Mouse (Mus musculus) urinary bladder, postnatal 36 days (tissue): Measurements from ENCODE around the gene Kif1c.
"Not testable (repeated sequence)": the region's sequence is repeated elsewhere in the genome, so short reads cannot be mapped to it uniquely, and the experiment has no call there.

ENCODE experiments used
- DNase-seq, 2 experiments: peaks; one replicate each; pipeline ENCODE4 v3.0.0; 2022; ENCODE audit warnings: low spot score in 2 of 2, mixed read lengths in 1 of 2

The Kif1c gene

GRCm38 (mm10) chr11:70742581-70743459, 42.5 kb downstream of the Kif1c start:
- DNase-seq, result no peak

- DNase-seq, result no peak
Measured at GRCm38 (mm10) chr11:70745636-70746035, 45.3 kb downstream of the Kif1c start.

GRCm38 (mm10) chr11:70747876-70748545, 47.7 kb downstream of the Kif1c start:
- peak; percentile 32 to 66 for DNase-seq

GRCm38 (mm10) chr11:70752337-70753017, 52.1 kb downstream of the Kif1c start:
- DNase-seq, result no peak

GRCm38 (mm10) chr11:70753146-70753545, 52.8 kb downstream of the Kif1c start:
- no peak for DNase-seq

- DNase-seq, result no peak
Measured at GRCm38 (mm10) chr11:70754476-70754875, 54.1 kb downstream of the Kif1c start.

- no peak for DNase-seq
Measured at GRCm38 (mm10) chr11:70754958-70755357, 54.6 kb downstream of the Kif1c start.

GRCm38 (mm10) chr11:70755645-70756044, 55.3 kb downstream of the Kif1c start:
- peak; percentile 68 to 80 for DNase-seq

- DNase-seq, result not testable (repeated sequence)
Measured at GRCm38 (mm10) chr11:70760446-70760845, 60.1 kb downstream of the Kif1c start.

GRCm38 (mm10) chr11:70762641-70763040, 62.3 kb downstream of the Kif1c start:
- DNase-seq, result no peak

GRCm38 (mm10) chr11:70763582-70763935, 63.2 kb downstream of the Kif1c start:
- DNase-seq, result no peak

- DNase-seq, result peak; percentile 69 to 80
Measured at GRCm38 (mm10) chr11:70763936-70764808, 63.8 kb downstream of the Kif1c start, which contains the start of gene Zfp3. Gene Zfp3 (plus strand): TSS chr11:70764209.

- DNase-seq, result peak; percentile 14 to 39
Measured at GRCm38 (mm10) chr11:70765776-70766445, 65.6 kb downstream of the Kif1c start.

GRCm38 (mm10) chr11:70770804-70771203, 70.5 kb downstream of the Kif1c start:
- DNase-seq, result no peak

- DNase-seq, result peak; percentile 53 to 61
Measured at GRCm38 (mm10) chr11:70776830-70777571, 76.7 kb downstream of the Kif1c start.

GRCm38 (mm10) chr11:70777634-70778033, 77.3 kb downstream of the Kif1c start:
- DNase-seq, result no peak

- DNase-seq, result not testable (repeated sequence)
Measured at GRCm38 (mm10) chr11:70778058-70778457, 77.7 kb downstream of the Kif1c start.
